ENCODE assay signal across 21 mouse cellular contexts in the genomic region with DNA sequence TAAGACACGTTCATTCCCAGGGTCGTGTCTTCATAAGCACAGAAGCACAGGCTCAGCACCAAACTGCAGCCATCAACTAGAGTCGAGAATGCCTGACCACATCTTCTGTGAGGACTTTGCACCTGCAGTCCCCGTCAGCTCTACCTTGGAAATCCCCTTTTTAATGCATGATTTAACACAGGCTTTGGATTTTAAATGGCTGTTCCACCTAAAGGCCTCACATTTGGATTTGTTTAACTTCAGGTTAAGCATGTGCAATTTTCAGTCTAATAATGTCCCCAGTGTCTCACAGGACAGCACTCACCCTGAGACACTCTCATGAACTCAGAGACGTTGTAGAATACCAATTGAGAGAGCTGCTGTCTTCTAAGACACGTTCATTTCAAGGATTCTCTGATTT.
"Had no signal": no experiment of that assay in that cellular context is flagged by ENCODE, and none has a peak within 500 bp of the region (broad histone marks: within the 10 kb centered on the region; RNA-seq: fewer than 3 reads in every experiment).

No protein-coding gene starts in this region.

- H3K4me2 ChIP-seq: intestine, embryonic 15.5 days; limb, embryonic 13.5 days; liver, embryonic 12.5 days; liver, embryonic 15.5 days; lung, embryonic 15.5 days; midbrain, embryonic 13.5 days had no signal

- H3K36me3 ChIP-seq: intestine, embryonic 15.5 days; limb, embryonic 10.5 days; limb, embryonic 13.5 days; liver, embryonic 12.5 days; liver, embryonic 15.5 days; lung, embryonic 15.5 days; midbrain, embryonic 10.5 days; midbrain, embryonic 13.5 days had no signal

- H3K9ac ChIP-seq: intestine, embryonic 15.5 days; limb, embryonic 13.5 days; liver, embryonic 12.5 days; liver, embryonic 15.5 days; lung, embryonic 15.5 days; midbrain, embryonic 13.5 days had no signal

- H3K27ac ChIP-seq: intestine, embryonic 15.5 days; layer of hippocampus, adult 2 months; limb, embryonic 10.5 days; limb, embryonic 13.5 days; liver, embryonic 12.5 days; liver, embryonic 15.5 days; lung, embryonic 15.5 days; midbrain, embryonic 10.5 days; midbrain, embryonic 13.5 days; stomach, postnatal 0 days had no signal

- H3K9me3 ChIP-seq: intestine, embryonic 15.5 days; limb, embryonic 10.5 days; limb, embryonic 13.5 days; liver, embryonic 12.5 days; liver, embryonic 15.5 days; lung, embryonic 15.5 days; megakaryocyte, embryonic 14.5 days; midbrain, embryonic 10.5 days; midbrain, embryonic 13.5 days had no signal

- ATAC-seq: intestine, embryonic 15.5 days; liver, embryonic 12.5 days; midbrain, embryonic 13.5 days had no signal

- H3K4me3 ChIP-seq: intestine, embryonic 15.5 days; layer of hippocampus, adult 2 months; limb, embryonic 10.5 days; limb, embryonic 13.5 days; liver, embryonic 12.5 days; liver, embryonic 15.5 days; lung, embryonic 15.5 days; megakaryocyte, embryonic 14.5 days; midbrain, embryonic 10.5 days; midbrain, embryonic 13.5 days had no signal

- H3K4me1 ChIP-seq: intestine, embryonic 15.5 days; liver, embryonic 12.5 days; liver, embryonic 15.5 days; lung, embryonic 15.5 days; megakaryocyte, embryonic 14.5 days; midbrain, embryonic 13.5 days had no signal

- DNase-seq: layer of hippocampus, adult 9-11 months; liver; lung, adult 18-20 months; lung, postnatal 10 days; lung, postnatal 36 days; right cerebral cortex, adult 18-20 months; right cerebral cortex, postnatal 14 days; right cerebral cortex, postnatal 4 days; thymus, adult 2 months; thymus, postnatal 25 days had no signal

- H3K27me3 ChIP-seq: intestine, embryonic 15.5 days; liver, embryonic 12.5 days; liver, embryonic 15.5 days; lung, embryonic 15.5 days; midbrain, embryonic 13.5 days had no signal
